Mouse (Mus musculus) embryonic facial prominence, embryonic 12.5 days (tissue): ENCODE measurements around the gene Slc25a47. TPM values are rescaled to one million over a fixed set of nuclear protein-coding genes. Genes with fewer than 3 reads are reported as not detected.

Source experiments
- ATAC-seq: fragments of 200-750 bp; cut with Nextera tagmentation; 2 replicates; pipeline ENCODE4 v1.8.0; 2017; ENCODE audit not compliant: insufficient number of reproducible peaks, insufficient read depth, low FRiP score, low TSS enrichment
- H3K27ac ChIP-seq: fragments of 300-500 bp; sonication (generic); 2 replicates; pipeline ENCODE4 v1.5.1; 2016; ENCODE audit warnings: mild to moderate bottlenecking
- H3K27me3 ChIP-seq: fragments of 300-500 bp; sonication (generic); 2 replicates; pipeline ENCODE4 v1.6.1; 2016; ENCODE audit warnings: mild to moderate bottlenecking, moderate library complexity
- H3K36me3 ChIP-seq: fragments of 300-500 bp; sonication (generic); 2 replicates; pipeline ENCODE4 v1.6.1; 2016; ENCODE audit warnings: mild to moderate bottlenecking
- H3K4me1 ChIP-seq: fragments of 300-500 bp; sonication (generic); 2 replicates; pipeline ENCODE4 v1.6.1; 2016
- H3K4me2 ChIP-seq: fragments of 300-500 bp; sonication (generic); replicated peaks from 2 replicates; pipeline ENCODE4 v1.6.1; 2016; ENCODE audit warnings: mild to moderate bottlenecking, moderate library complexity
- H3K4me3 ChIP-seq: fragments of 300-500 bp; sonication (generic); 2 replicates; pipeline ENCODE4 v1.5.1; 2016; ENCODE audit warnings: mild to moderate bottlenecking
- H3K9ac ChIP-seq: fragments of 300-500 bp; sonication (generic); 2 replicates; pipeline ENCODE4 v1.6.1; 2016; ENCODE audit warnings: mild to moderate bottlenecking, moderate library complexity
- H3K9me3 ChIP-seq: fragments of 300-500 bp; sonication (generic); 2 replicates; pipeline ENCODE4 v1.6.1; 2016; ENCODE audit warnings: mild to moderate bottlenecking, moderate library complexity
- WGBS: fragments of 180-500 bp; shearing (Covaris S2); methylation state at CpG from one replicate; pipeline ENCODE4 v1.1.7; 2016; 5-methylcytosine and 5-hydroxymethylcytosine counted together
- polyA plus RNA-seq: library from polyadenylated mRNA; unstranded; fragments of >200 nt; fragmentation: Nextera tagmentation; extraction: Ambion mirVana; gene quantifications from 2 replicates; pipeline ENCODE4 v1.2.1, GENCODE M21; 2016

Gene Slc25a47
- polyA plus RNA-seq, 1 experiment from 2014 or later = 16.0 TPM

- Histone ChIP-seq H3K36me3 (peaks cover 23% of the 10 kb centered on the region), H3K4me3 (no peak overlapping the region), H3K9me3 (no peaks in the 10 kb centered on the region), H3K9ac (no peak overlapping the region), H3K27ac (no peak overlapping the region), H3K4me1 (0 out of 2 replicates have a peak, but pooled peaks cover 3% of the 10 kb centered on the region), H3K27me3 (no peaks in the 10 kb centered on the region), H3K4me2 (no peak overlapping the region)
- no peak for ATAC-seq
- WGBS = 93% methylated on average over 7 of the region's 7 CpGs
Observed at GRCm38 (mm10) chr12:108810309-108810708, 25.5 kb upstream of the Slc25a47 start.

DNA sequence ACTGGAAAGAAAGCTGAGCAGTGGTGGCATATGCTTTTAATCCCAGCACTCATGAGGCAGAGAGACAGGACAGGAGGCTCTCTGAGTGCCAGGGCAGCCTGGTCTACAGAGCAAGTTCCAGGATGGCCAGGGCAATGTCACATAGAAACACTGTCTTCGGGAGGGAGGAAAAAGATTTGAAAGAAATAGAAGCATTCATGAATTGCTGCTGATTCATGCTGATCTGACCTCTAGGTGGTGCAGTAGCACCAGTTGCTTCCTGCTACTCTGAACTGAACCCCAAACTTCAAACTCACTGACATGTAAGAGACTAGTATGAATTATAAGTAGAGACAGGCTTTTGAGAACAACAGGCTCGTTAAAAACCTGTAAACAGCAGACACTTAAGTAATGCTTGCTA is 24.7 kb upstream of the Slc25a47 start:
- ATAC-seq = no peak
- WGBS = 74% methylated on average over 2 of the region's 2 CpGs
- Histone ChIP-seq H3K36me3 (peaks cover 25% of the 10 kb centered on the region), H3K4me1 (0 out of 2 replicates have a peak, but pooled peaks cover 3% of the 10 kb centered on the region), H3K27me3 (no peaks in the 10 kb centered on the region), H3K4me2 (no peak overlapping the region), H3K4me3 (no peak overlapping the region), H3K9me3 (no peaks in the 10 kb centered on the region), H3K27ac (no peak overlapping the region), H3K9ac (no peak overlapping the region)

DNA sequence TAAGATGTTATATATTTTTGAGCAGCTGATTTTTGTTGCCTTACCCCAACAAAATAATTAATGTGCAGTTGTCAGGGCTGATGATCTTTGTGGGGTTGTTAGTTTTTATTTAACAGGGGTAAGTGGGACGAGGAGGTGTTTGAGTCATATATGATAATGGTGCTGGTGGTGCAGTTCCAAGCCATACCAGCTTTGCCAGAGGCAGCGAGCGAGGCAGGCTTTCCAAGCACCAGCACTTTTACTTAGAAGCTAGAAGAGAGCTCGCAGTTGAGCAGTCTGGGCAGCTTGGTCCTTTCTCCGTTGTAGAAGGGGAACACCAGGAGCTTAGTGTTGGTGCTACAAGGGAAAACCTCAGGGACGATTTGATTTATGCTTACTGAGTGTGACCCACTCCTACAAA is 23.4 kb upstream of the Slc25a47 start:
- no peaks in the 10 kb centered on the region for H3K9me3 ChIP-seq
- no peaks in the 10 kb centered on the region for H3K27me3 ChIP-seq
- no peak overlapping the region for H3K4me2 ChIP-seq
- WGBS = 93% methylated on average over 6 of the region's 6 CpGs
- no peak overlapping the region for H3K4me3 ChIP-seq
- 0 out of 2 replicates have a peak, but pooled peaks cover 3% of the 10 kb centered on the region for H3K4me1 ChIP-seq
- H3K36me3 ChIP-seq = peaks cover 28% of the 10 kb centered on the region
- ATAC-seq = no peak
- H3K9ac ChIP-seq = no peak overlapping the region
- H3K27ac ChIP-seq = no peak overlapping the region

DNA sequence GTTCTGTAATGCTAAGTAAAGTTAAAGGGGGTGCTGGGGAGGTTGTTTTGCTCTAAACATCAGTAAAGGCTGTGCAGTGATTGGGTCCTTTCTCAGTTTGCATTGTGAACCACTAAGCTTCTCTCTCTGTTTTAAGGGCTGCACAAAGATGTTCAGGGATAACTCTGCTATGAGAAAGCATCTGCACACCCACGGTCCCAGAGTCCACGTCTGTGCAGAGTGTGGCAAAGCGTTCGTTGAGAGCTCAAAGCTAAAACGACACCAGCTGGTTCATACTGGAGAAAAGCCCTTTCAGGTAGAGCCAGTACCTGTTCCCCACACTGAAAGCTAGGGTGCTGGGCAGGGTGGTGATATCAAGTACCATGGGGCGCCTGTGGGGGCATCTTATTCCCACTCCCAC is 21.4 kb upstream of the Slc25a47 start:
- peaks cover 33% of the 10 kb centered on the region for H3K36me3 ChIP-seq
- no peaks in the 10 kb centered on the region for H3K27me3 ChIP-seq
- no peak overlapping the region for H3K9ac ChIP-seq
- no peak overlapping the region for H3K4me2 ChIP-seq
- H3K27ac ChIP-seq = no peak overlapping the region
- no peak overlapping the region for H3K4me3 ChIP-seq
- no peaks in the 10 kb centered on the region for H3K9me3 ChIP-seq
- no peak for ATAC-seq
- WGBS = 91% methylated on average over 6 of the region's 6 CpGs
- 0 out of 2 replicates have a peak, but pooled peaks cover 3% of the 10 kb centered on the region for H3K4me1 ChIP-seq

GRCm38 (mm10) chr12:108816569-108816968 is 19.3 kb upstream of the Slc25a47 start:
- Histone ChIP-seq H3K36me3 (peaks cover 30% of the 10 kb centered on the region), H3K9me3 (no peaks in the 10 kb centered on the region), H3K4me1 (0 out of 2 replicates have a peak, but pooled peaks cover 3% of the 10 kb centered on the region), H3K4me3 (no peak overlapping the region), H3K27ac (no peak overlapping the region), H3K4me2 (no peak overlapping the region), H3K27me3 (no peaks in the 10 kb centered on the region), H3K9ac (no peak overlapping the region)
- WGBS = 83% methylated on average over 11 of the region's 11 CpGs
- ATAC-seq = no peak

- H3K36me3 ChIP-seq = peaks cover 26% of the 10 kb centered on the region
- no peaks in the 10 kb centered on the region for H3K9me3 ChIP-seq
- no peak overlapping the region for H3K27ac ChIP-seq
- no peak overlapping the region for H3K9ac ChIP-seq
- no peak overlapping the region for H3K4me3 ChIP-seq
- H3K4me2 ChIP-seq = no peak overlapping the region
- ATAC-seq = no peak
- no peaks in the 10 kb centered on the region for H3K4me1 ChIP-seq
- no peaks in the 10 kb centered on the region for H3K27me3 ChIP-seq
- WGBS = 93% methylated on average over 4 of the region's 4 CpGs
Observed at GRCm38 (mm10) chr12:108820461-108820860, 15.4 kb upstream of the Slc25a47 start.

DNA sequence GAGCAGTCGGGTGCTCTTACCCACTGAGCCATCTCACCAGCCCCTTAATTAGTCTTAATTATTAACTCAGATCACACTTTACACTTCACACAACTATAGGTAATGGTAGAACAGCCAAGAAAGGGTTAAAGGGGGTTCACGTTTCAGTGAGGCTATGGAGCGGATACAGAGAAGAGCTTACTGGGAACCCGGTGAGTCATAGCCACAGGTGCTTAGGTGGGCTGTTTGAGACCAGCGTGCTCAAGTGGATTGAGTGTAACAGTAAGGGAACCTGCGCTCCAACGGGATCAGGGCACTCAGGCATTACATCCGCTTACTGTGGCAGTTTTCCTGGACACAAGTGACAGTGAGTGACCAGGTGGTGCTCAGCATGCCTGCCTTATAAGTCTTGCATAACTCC is 12.8 kb upstream of the Slc25a47 start:
- H3K36me3 ChIP-seq = peaks cover 27% of the 10 kb centered on the region
- H3K9ac ChIP-seq = no peak overlapping the region
- H3K4me1 ChIP-seq = no peaks in the 10 kb centered on the region
- H3K4me2 ChIP-seq = no peak overlapping the region
- no peak for ATAC-seq
- WGBS = 67% methylated on average over 8 of the region's 8 CpGs
- H3K27me3 ChIP-seq = no peaks in the 10 kb centered on the region
- H3K9me3 ChIP-seq = no peaks in the 10 kb centered on the region
- H3K27ac ChIP-seq = no peak overlapping the region
- no peak overlapping the region for H3K4me3 ChIP-seq

DNA sequence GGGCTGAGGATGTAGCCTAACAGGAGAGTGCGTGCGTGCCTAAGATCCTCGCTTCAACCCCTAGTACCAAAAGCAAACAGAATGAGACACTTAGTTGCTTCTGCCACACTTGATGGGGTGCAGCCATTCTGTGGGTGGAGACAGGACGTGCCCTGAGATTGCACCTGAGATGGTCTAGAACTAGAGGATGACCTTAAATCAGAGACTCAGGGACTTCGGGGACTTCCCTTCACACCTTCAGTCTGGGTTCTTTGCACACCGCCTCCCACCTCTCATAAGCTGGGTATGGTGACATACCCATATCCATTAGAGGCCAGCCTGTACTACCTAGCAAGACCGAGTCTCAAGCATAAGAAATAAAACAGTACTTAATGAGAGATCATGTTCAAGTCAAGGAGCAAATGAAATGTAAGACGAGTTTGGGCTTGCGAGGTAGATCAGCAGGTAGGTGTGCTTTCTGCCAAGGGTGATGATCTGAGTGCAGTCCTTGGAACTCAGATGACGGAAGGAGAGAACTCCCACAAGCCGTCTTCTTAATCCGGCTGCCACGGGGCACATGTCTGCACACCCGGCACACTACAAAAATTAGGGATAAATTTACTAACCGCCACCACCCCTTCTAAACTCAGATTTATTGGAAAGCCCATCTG is 11.5 kb upstream of the Slc25a47 start:
- Histone ChIP-seq H3K9ac (no peak overlapping the region), H3K4me1 (no peaks in the 10 kb centered on the region), H3K27me3 (no peaks in the 10 kb centered on the region), H3K27ac (no peak overlapping the region), H3K4me2 (no peak overlapping the region), H3K36me3 (peaks cover 20% of the 10 kb centered on the region), H3K4me3 (no peak overlapping the region), H3K9me3 (no peaks in the 10 kb centered on the region)
- WGBS = 90% methylated on average over 15 of the region's 15 CpGs
- ATAC-seq = no peak

GRCm38 (mm10) chr12:108825561-108826224 is 10.2 kb upstream of the Slc25a47 start:
- Histone ChIP-seq H3K36me3 (peaks cover 20% of the 10 kb centered on the region), H3K27ac (no peak overlapping the region), H3K4me3 (no peak overlapping the region), H3K27me3 (no peaks in the 10 kb centered on the region), H3K4me2 (no peak overlapping the region), H3K9me3 (no peaks in the 10 kb centered on the region), H3K9ac (no peak overlapping the region), H3K4me1 (no peaks in the 10 kb centered on the region)
- WGBS = 92% methylated on average over 13 of the region's 13 CpGs
- ATAC-seq = no peak

- no peak for ATAC-seq
- Histone ChIP-seq H3K36me3 (peaks cover 20% of the 10 kb centered on the region), H3K9me3 (no peaks in the 10 kb centered on the region), H3K9ac (no peak overlapping the region), H3K27me3 (no peaks in the 10 kb centered on the region), H3K4me1 (no peaks in the 10 kb centered on the region), H3K27ac (no peak overlapping the region), H3K4me2 (no peak overlapping the region), H3K4me3 (no peak overlapping the region)
- WGBS = 95% methylated on average over 19 of the region's 19 CpGs
Observed at GRCm38 (mm10) chr12:108826282-108826957, 9.4 kb upstream of the Slc25a47 start.

GRCm38 (mm10) chr12:108826958-108827535 is 8.8 kb upstream of the Slc25a47 start:
- H3K4me1 ChIP-seq = no peaks in the 10 kb centered on the region
- H3K36me3 ChIP-seq = peaks cover 20% of the 10 kb centered on the region
- no peaks in the 10 kb centered on the region for H3K27me3 ChIP-seq
- WGBS = 95% methylated on average over 28 of the region's 28 CpGs
- ATAC-seq = no peak
- no peaks in the 10 kb centered on the region for H3K9me3 ChIP-seq
- no peak overlapping the region for H3K4me3 ChIP-seq
- no peak overlapping the region for H3K9ac ChIP-seq
- H3K27ac ChIP-seq = no peak overlapping the region
- H3K4me2 ChIP-seq = no peak overlapping the region
